Mouse (Mus musculus): Measurements from ENCODE around the gene Gpr137. TPM values are rescaled to one million over a fixed set of nuclear protein-coding genes. Genes with fewer than 3 reads are reported as not detected.

The Gpr137 gene
- polyA plus RNA-seq, 1 experiment, result 127 TPM

DNA sequence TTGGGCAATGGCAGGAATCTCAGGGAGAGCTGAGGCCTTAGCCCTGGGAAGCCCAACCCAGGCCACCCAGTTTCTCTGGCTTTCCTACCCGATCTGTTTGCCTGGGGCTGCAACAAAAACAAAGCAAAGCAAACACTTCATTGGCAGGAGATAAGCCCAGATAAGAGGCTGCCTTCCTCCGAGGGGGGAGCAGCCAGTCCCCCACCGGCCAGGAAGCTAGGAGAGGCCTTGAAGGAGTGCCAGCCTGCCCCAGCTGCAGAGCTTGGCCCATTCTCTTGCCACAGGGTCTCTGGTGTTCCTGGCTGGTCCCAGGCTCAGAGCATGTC lies 10.4 kb upstream of the Gpr137 start:
- no peaks in the 10 kb centered on the region for H3K27me3 ChIP-seq (ENCODE audit: control insufficient read depth, insufficient read depth, low read length)
- TF ChIP-seq POLR2A (IDR thresholded peaks at IDR 0.05; ENCODE audit: borderline replicate concordance, insufficient read depth, low read length) (no peak), CTCF (IDR thresholded peaks at IDR 0.05; ENCODE audit: borderline replicate concordance, insufficient read depth, low read depth, low read length) (no peak)
- WGBS, result 10% methylated on average over 3 of the region's 3 CpGs

DNA sequence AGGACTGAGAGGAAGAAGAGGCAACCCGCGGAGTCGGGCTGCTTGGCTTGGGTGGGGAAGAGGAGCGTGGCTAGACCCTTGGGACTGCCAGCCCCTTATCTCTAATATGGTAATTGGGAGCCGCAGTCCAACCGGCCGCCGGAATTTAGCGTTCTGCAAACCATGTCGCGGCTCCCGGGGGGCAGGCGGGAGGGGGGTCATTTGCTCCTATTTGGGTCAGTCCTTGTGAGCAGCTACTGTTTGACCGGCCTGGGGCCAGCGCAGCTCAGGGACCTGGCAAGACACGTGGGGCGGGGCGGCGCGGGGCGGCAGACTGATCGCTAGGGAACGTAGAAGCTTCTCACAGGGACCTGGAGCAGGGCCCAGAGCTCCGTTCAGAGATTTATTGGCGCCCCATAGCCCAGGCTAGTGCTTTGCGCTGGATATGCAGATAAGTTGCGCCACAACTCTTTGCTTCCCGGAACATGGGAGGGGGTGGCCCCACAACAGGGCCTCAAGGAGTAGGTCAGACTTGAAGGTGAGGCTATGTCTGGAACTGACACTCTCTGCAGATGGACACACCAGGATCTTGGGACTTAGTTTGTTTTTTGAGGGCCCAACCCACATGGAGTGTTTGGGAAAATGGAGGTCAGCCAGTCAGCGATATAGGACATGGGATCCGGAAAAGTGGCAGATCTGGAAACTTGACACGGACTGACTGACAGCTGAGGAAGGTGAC lies 9.9 kb upstream of the Gpr137 start:
- no peak for TF ChIP-seq POLR2A (IDR thresholded peaks at IDR 0.05; ENCODE audit: borderline replicate concordance, insufficient read depth, low read length)
- no peak for TF ChIP-seq CTCF (IDR thresholded peaks at IDR 0.05; ENCODE audit: borderline replicate concordance, insufficient read depth, low read depth, low read length)
- WGBS, result under 1% methylated on average over 31 of the region's 31 CpGs
- peak overlapping the region; percentile 97 for H3K4me3 ChIP-seq (replicated peaks; ENCODE audit: insufficient read depth, low read depth, low read length)
- no peaks in the 10 kb centered on the region for H3K27me3 ChIP-seq (ENCODE audit: control insufficient read depth, insufficient read depth, low read length)
- H3K27ac ChIP-seq (ENCODE audit: insufficient read depth, low read length), result peak overlapping the region; percentile 73
- peak; percentile 78 to 82 for DNase-seq
- H3K4me1 ChIP-seq (ENCODE audit: control insufficient read depth, insufficient read depth, low read length), result peaks cover 22% of the 10 kb centered on the region

More for the DNA sequence above, 10.4 kb upstream of the Gpr137 start:
- Histone ChIP-seq H3K4me1 (ENCODE audit: control insufficient read depth, insufficient read depth, low read length) (peaks cover 21% of the 10 kb centered on the region), H3K27ac (ENCODE audit: insufficient read depth, low read length) (peak overlapping the region; percentile 73; the same call in 1 of the 2 replicates), H3K4me3 (replicated peaks; ENCODE audit: insufficient read depth, low read depth, low read length) (peak overlapping the region; percentile 97)
- DNase-seq, result no peak

DNA sequence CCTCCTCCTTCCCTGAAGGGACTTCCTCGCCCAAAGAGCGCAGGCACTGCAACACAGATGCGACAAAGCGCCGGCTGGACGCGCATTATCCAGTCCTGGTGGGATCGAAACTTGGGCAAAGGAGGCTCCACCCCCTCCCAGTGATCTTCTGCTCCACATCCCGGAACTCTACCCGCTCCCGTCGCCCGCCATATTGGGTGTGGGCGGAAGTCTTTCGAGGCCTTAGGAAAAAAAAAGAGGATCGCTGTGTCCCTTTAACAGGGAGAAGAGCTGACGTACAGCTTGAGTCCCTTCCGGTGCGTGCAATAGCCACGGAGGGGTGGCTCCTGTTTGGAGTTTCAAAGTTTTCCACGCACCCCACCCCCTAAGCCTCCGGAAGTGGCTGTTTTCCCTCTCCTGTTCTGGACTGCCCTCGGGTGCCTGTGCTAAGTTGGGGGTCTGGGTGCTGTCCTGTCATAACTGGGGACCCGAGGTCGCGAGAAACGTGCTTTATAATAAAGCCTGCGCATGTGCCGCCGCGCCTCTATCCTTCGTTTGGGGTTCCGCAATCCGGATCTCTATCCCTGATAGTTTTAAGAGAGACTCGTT lies 9.2 kb upstream of the Gpr137 start:
- peak; percentile 94 to 96 for DNase-seq
- Histone ChIP-seq H3K27ac (ENCODE audit: insufficient read depth, low read length) (peak overlapping the region; percentile 79), H3K4me1 (ENCODE audit: control insufficient read depth, insufficient read depth, low read length) (peaks cover 22% of the 10 kb centered on the region), H3K4me3 (replicated peaks; ENCODE audit: insufficient read depth, low read depth, low read length) (peak overlapping the region; percentile 97), H3K27me3 (ENCODE audit: control insufficient read depth, insufficient read depth, low read length) (no peaks in the 10 kb centered on the region)
- TF ChIP-seq POLR2A (IDR thresholded peaks at IDR 0.05; ENCODE audit: borderline replicate concordance, insufficient read depth, low read length), result peak; percentile 70; the same call in 1 of the 2 replicates
- TF ChIP-seq CTCF (IDR thresholded peaks at IDR 0.05; ENCODE audit: borderline replicate concordance, insufficient read depth, low read depth, low read length), result no peak
- WGBS, result under 1% methylated on average over 35 of the region's 35 CpGs

DNA sequence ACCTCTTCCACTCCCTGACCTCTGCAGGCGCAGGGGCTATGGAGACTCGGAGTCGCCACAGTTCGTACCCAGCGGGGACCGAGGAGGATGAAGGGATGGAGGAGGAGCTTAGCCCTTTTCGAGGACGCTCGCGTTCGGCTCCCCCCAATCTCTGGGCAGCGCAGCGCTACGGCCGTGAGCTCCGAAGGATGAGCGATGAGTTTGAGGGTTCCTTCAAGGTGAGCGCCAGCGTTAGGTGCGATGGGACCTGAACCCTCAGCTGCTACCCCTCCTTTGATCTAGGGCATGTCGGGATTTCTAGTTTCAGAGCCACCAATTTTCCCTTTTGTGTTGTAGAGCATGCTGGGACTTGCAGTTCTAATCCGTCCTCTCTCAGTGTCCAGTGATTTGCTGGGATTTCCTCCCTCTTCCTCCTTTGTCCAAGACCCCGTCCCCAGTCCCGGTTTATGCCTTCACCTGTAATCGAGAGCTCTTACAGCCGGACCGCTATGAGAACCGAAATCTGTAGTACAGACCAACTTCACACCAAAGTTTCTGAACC lies 8.4 kb upstream of the Gpr137 start:
- TF ChIP-seq CTCF (IDR thresholded peaks at IDR 0.05; ENCODE audit: borderline replicate concordance, insufficient read depth, low read depth, low read length) (no peak), POLR2A (IDR thresholded peaks at IDR 0.05; ENCODE audit: borderline replicate concordance, insufficient read depth, low read length) (peak; percentile 81; the same call in 1 of the 2 replicates)
- DNase-seq, result peak; percentile 77 to 78
- Histone ChIP-seq H3K4me3 (replicated peaks; ENCODE audit: insufficient read depth, low read depth, low read length) (peak overlapping the region; percentile 97), H3K4me1 (ENCODE audit: control insufficient read depth, insufficient read depth, low read length) (peaks cover 22% of the 10 kb centered on the region), H3K27me3 (ENCODE audit: control insufficient read depth, insufficient read depth, low read length) (no peaks in the 10 kb centered on the region), H3K27ac (ENCODE audit: insufficient read depth, low read length) (peak overlapping the region; percentile 79)
- WGBS, result under 1% methylated on average over 28 of the region's 28 CpGs

DNA sequence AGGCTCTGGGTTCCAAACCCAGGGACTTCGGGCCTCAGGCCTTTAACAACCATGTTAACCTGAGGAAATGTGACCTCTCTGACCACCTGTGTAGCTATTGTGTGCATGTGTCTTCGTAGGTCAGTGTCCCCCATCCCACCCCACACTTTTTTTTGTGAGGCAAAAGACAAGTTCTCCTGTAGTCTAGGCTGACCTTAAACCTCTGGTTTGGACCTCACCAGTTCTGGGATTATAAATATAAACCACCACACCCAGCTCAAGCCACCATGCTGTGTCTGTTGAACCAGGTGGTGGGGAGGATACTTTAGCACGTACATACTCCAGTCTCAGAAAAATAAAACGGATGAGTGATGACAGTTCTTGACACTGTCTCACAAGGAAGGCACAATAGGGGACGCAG lies 7.7 kb upstream of the Gpr137 start:
- Histone ChIP-seq H3K27me3 (ENCODE audit: control insufficient read depth, insufficient read depth, low read length) (no peaks in the 10 kb centered on the region), H3K4me1 (ENCODE audit: control insufficient read depth, insufficient read depth, low read length) (peaks cover 22% of the 10 kb centered on the region), H3K4me3 (replicated peaks; ENCODE audit: insufficient read depth, low read depth, low read length) (no peak overlapping the region), H3K27ac (ENCODE audit: insufficient read depth, low read length) (no peak overlapping the region)
- 36% methylated on average over 5 of the region's 5 CpGs for WGBS
- no peak for TF ChIP-seq CTCF (IDR thresholded peaks at IDR 0.05; ENCODE audit: borderline replicate concordance, insufficient read depth, low read depth, low read length)
- TF ChIP-seq POLR2A (IDR thresholded peaks at IDR 0.05; ENCODE audit: borderline replicate concordance, insufficient read depth, low read length), result no peak
- DNase-seq, result no peak

DNA sequence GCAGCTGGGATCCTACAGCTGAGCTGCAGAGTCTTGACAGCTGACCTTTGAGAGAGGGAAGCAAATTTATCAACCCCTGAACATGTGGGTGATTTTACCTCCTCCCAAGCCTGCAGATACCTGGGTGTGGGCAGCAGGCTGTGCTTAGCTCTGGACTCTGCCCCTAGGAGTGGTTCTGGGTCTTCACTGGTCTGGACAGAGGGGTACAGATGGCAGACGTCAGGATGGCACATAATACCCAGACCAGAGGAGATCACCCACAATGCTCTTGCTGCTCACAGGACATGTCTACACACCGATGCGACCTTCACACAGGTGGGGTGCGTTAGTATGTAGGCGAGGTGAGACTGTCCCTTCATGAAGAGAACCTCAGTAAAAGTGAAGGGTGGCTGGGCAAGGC lies 7.3 kb upstream of the Gpr137 start:
- WGBS, result 87% methylated on average over 5 of the region's 5 CpGs
- H3K27ac ChIP-seq (ENCODE audit: insufficient read depth, low read length), result no peak overlapping the region
- no peak for TF ChIP-seq POLR2A (IDR thresholded peaks at IDR 0.05; ENCODE audit: borderline replicate concordance, insufficient read depth, low read length)
- no peak for TF ChIP-seq CTCF (IDR thresholded peaks at IDR 0.05; ENCODE audit: borderline replicate concordance, insufficient read depth, low read depth, low read length)
- H3K4me3 ChIP-seq (replicated peaks; ENCODE audit: insufficient read depth, low read depth, low read length), result no peak overlapping the region
- no peaks in the 10 kb centered on the region for H3K27me3 ChIP-seq (ENCODE audit: control insufficient read depth, insufficient read depth, low read length)
- DNase-seq, result no peak
- H3K4me1 ChIP-seq (ENCODE audit: control insufficient read depth, insufficient read depth, low read length), result peaks cover 22% of the 10 kb centered on the region

DNA sequence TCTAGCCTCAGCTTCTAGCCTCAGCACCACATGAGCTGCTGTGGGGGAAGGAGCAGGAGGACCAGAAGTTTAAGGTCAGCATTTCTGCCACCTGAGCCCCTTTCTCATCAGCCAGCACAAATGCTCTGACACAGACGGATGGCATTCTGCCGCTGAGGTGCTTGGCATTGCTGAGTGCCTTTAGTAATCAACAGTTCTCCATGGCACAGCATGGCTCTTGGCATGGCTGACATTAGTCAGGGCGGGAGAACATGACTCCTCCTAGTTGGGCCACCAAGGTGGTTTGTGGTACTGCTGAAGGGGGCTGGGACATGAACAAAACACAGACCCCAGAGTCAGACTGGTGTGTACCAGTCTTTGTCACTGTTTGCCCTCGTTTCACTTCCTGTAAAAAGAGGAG lies 5.9 kb upstream of the Gpr137 start:
- 14% methylated on average over 4 of the region's 4 CpGs for WGBS
- DNase-seq, result peak; percentile 79 to 88
- H3K4me3 ChIP-seq (replicated peaks; ENCODE audit: insufficient read depth, low read depth, low read length), result no peak overlapping the region

DNA sequence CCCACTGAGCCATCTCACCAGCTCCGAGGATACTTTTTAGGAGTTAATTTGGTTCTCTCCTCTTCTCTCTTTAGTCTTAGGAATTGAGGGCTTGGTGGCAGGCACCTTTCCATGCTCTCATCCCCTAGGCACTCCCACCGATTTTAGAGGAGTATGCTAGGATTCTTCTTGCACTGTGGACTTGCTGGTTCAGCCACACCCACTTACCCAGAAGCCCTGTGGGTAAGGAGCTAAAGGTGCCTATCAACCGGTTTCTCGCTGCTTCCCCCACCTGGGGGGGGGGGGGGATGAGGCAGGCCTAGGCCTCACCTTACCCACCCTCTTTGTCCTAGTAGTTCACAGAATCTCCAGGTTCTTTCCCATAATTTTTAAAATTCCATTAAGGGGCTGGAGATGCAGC lies 5.5 kb upstream of the Gpr137 start:
- Histone ChIP-seq H3K27ac (ENCODE audit: insufficient read depth, low read length) (peak overlapping the region; percentile 74), H3K27me3 (ENCODE audit: control insufficient read depth, insufficient read depth, low read length) (no peaks in the 10 kb centered on the region), H3K4me3 (replicated peaks; ENCODE audit: insufficient read depth, low read depth, low read length) (no peak overlapping the region), H3K4me1 (ENCODE audit: control insufficient read depth, insufficient read depth, low read length) (peaks cover 20% of the 10 kb centered on the region)
- TF ChIP-seq POLR2A (IDR thresholded peaks at IDR 0.05; ENCODE audit: borderline replicate concordance, insufficient read depth, low read length), result no peak
- no peak for DNase-seq
- WGBS, result 35% methylated on average over 4 of the region's 4 CpGs

More for the DNA sequence above, 5.9 kb upstream of the Gpr137 start:
- Histone ChIP-seq H3K27ac (ENCODE audit: insufficient read depth, low read length) (peak overlapping the region; percentile 74), H3K27me3 (ENCODE audit: control insufficient read depth, insufficient read depth, low read length) (no peaks in the 10 kb centered on the region), H3K4me1 (ENCODE audit: control insufficient read depth, insufficient read depth, low read length) (peaks cover 22% of the 10 kb centered on the region)
- no peak for TF ChIP-seq CTCF (IDR thresholded peaks at IDR 0.05; ENCODE audit: borderline replicate concordance, insufficient read depth, low read depth, low read length)
- no peak for TF ChIP-seq POLR2A (IDR thresholded peaks at IDR 0.05; ENCODE audit: borderline replicate concordance, insufficient read depth, low read length)

Measured in cerebellum, adult 2 months (tissue).